24 mouse cellular contexts compared by ENCODE assay signal in the genomic region with DNA sequence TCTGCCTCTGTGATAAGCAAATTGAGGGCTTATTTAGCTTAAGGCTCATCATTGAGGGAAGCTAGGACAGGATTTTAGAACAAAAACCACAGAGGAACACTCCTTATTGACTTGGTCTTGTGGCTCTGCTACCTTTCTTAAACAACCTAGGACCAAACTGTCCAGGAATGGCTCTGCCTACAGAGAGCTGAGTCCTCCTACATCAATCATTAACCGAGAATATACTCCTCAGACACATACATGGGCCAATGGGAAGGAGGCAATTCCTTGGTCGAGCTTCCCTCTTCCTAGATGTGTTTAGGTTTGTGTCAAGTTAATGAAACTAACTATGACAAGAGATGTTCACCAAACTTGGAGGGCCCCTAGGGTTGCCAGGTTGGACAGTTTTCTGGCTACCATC.
DNase-seq lines count a peak whose midpoint lies in the region; ATAC-seq lines count a peak whose summit lies in the region.
"Had no signal": no experiment of that assay in that cellular context is flagged by ENCODE, and none has a peak within 500 bp of the region (broad histone marks: within the 10 kb centered on the region; RNA-seq: fewer than 3 reads in every experiment).

No protein-coding gene starts in this region.

- H3K4me1 ChIP-seq in forebrain, embryonic 10.5 days, result peaks cover 85% of the 10 kb centered on the region
- peaks cover 66% of the 10 kb centered on the region for H3K4me1 ChIP-seq in forebrain, embryonic 15.5 days
- peaks cover 94% of the 10 kb centered on the region for H3K4me1 ChIP-seq in midbrain, embryonic 10.5 days
- peaks cover 47% of the 10 kb centered on the region for H3K4me1 ChIP-seq in midbrain, embryonic 16.5 days (ENCODE audit: control insufficient read depth, insufficient read depth, low read length)
- H3K4me1 ChIP-seq in intestine, embryonic 16.5 days (ENCODE audit: control insufficient read depth, insufficient read depth, low read length), result 0 out of 2 replicates have a peak, but pooled peaks cover 2% of the 10 kb centered on the region

- H3K9me3 ChIP-seq in forebrain, embryonic 10.5 days, result no peaks in the 10 kb centered on the region
- no peaks in the 10 kb centered on the region for H3K9me3 ChIP-seq in forebrain, embryonic 15.5 days
- no peaks in the 10 kb centered on the region for H3K9me3 ChIP-seq in midbrain, embryonic 10.5 days (replicated peaks)
- H3K9me3 ChIP-seq in midbrain, embryonic 16.5 days (replicated peaks; ENCODE audit: control insufficient read depth, low read length, poor library complexity, severe bottlenecking), result no peaks in the 10 kb centered on the region
- H3K9me3 ChIP-seq in intestine, embryonic 16.5 days (ENCODE audit: control insufficient read depth, low read length), result no peaks in the 10 kb centered on the region
- H3K9me3 ChIP-seq: embryonic facial prominence, embryonic 13.5 days; embryonic facial prominence, embryonic 15.5 days; forebrain, embryonic 13.5 days had no signal

- no peak for DNase-seq in forebrain, embryonic 10.5 days (ENCODE audit: extremely low spot score, low spot score)
- DNase-seq in midbrain, embryonic 10.5 days (ENCODE audit: low spot score), result no peak
- DNase-seq: adrenal gland, adult 8-10 months; adrenal gland, postnatal 14 days; B cell, adult 2 months; cerebellum, adult 11 months; cerebellum, adult 18-20 months; cerebellum, adult 8-10 months; cerebellum, adult 9-11 months; cerebellum, postnatal 14 days; cerebellum, postnatal 36 days; embryo, embryonic 11 days had no signal

- ATAC-seq in forebrain, embryonic 15.5 days (replicated peaks), result no peak
- no peak for ATAC-seq in midbrain, embryonic 16.5 days
- ATAC-seq in intestine, embryonic 16.5 days, result peak; percentile 66
- ATAC-seq: activated CD4-positive, CD25-positive, alpha-beta regulatory T cell, adult 4 months; CD4-positive, CD25-positive, alpha-beta regulatory T cell, adult 4 months; forebrain, embryonic 13.5 days; forebrain, embryonic 16.5 days; Patski had no signal

- WGBS in forebrain, embryonic 10.5 days, result 96% methylated on average over 2 of the region's 2 CpGs
- 85% methylated on average over 2 of the region's 2 CpGs for WGBS in forebrain, embryonic 15.5 days
- 95% methylated on average over 2 of the region's 2 CpGs for WGBS in midbrain, embryonic 10.5 days
- WGBS in midbrain, embryonic 16.5 days, result 93% methylated on average over 2 of the region's 2 CpGs
- WGBS in intestine, embryonic 16.5 days, result 49% methylated on average over 2 of the region's 2 CpGs

- no peak overlapping the region for H3K4me2 ChIP-seq in forebrain, embryonic 15.5 days (replicated peaks)
- no peak overlapping the region for H3K4me2 ChIP-seq in midbrain, embryonic 16.5 days (ENCODE audit: low read length)
- no peak overlapping the region for H3K4me2 ChIP-seq in intestine, embryonic 16.5 days (ENCODE audit: low read depth, low read length)
- H3K4me2 ChIP-seq: embryonic facial prominence, embryonic 13.5 days; embryonic facial prominence, embryonic 15.5 days; forebrain, embryonic 13.5 days had no signal

- H3K9ac ChIP-seq in forebrain, embryonic 15.5 days (replicated peaks), result no peak overlapping the region
- H3K9ac ChIP-seq in midbrain, embryonic 16.5 days (ENCODE audit: low read depth, low read length), result no peak overlapping the region
- no peak overlapping the region for H3K9ac ChIP-seq in intestine, embryonic 16.5 days (ENCODE audit: low read depth, low read length)
- H3K9ac ChIP-seq: embryonic facial prominence, embryonic 13.5 days; embryonic facial prominence, embryonic 15.5 days; forebrain, embryonic 13.5 days had no signal

- H3K4me3 ChIP-seq in forebrain, embryonic 10.5 days, result no peak overlapping the region
- no peak overlapping the region for H3K4me3 ChIP-seq in forebrain, embryonic 15.5 days
- no peak overlapping the region for H3K4me3 ChIP-seq in midbrain, embryonic 10.5 days
- H3K4me3 ChIP-seq in midbrain, embryonic 16.5 days (ENCODE audit: low read depth, low read length), result no peak overlapping the region
- H3K4me3 ChIP-seq in intestine, embryonic 16.5 days (ENCODE audit: low read length), result no peak overlapping the region
- H3K4me3 ChIP-seq: embryonic facial prominence, embryonic 13.5 days; embryonic facial prominence, embryonic 15.5 days; erythroblast, embryonic 14.5 days; forebrain, embryonic 13.5 days had no signal

- H3K36me3 ChIP-seq in forebrain, embryonic 10.5 days (replicated peaks), result no peaks in the 10 kb centered on the region
- H3K36me3 ChIP-seq in forebrain, embryonic 15.5 days, result no peaks in the 10 kb centered on the region
- H3K36me3 ChIP-seq in midbrain, embryonic 10.5 days, result no peaks in the 10 kb centered on the region
- H3K36me3 ChIP-seq in midbrain, embryonic 16.5 days (ENCODE audit: control insufficient read depth, insufficient read depth, low read length), result no peaks in the 10 kb centered on the region
- no peaks in the 10 kb centered on the region for H3K36me3 ChIP-seq in intestine, embryonic 16.5 days (ENCODE audit: control insufficient read depth, insufficient read depth, low read length)
- H3K36me3 ChIP-seq: embryonic facial prominence, embryonic 13.5 days; embryonic facial prominence, embryonic 15.5 days; G1E had no signal

- 0 out of 2 replicates have a peak, but pooled peaks cover 9% of the 10 kb centered on the region for H3K27me3 ChIP-seq in forebrain, embryonic 10.5 days (ENCODE audit: poor library complexity, severe bottlenecking)
- no peaks in the 10 kb centered on the region for H3K27me3 ChIP-seq in forebrain, embryonic 15.5 days
- H3K27me3 ChIP-seq in midbrain, embryonic 10.5 days (ENCODE audit: low read depth, poor library complexity, severe bottlenecking), result no peaks in the 10 kb centered on the region
- no peaks in the 10 kb centered on the region for H3K27me3 ChIP-seq in midbrain, embryonic 16.5 days (ENCODE audit: control insufficient read depth, insufficient read depth, low read depth, low read length)
- no peaks in the 10 kb centered on the region for H3K27me3 ChIP-seq in intestine, embryonic 16.5 days (replicated peaks; ENCODE audit: control insufficient read depth, insufficient read depth, low read length)
- H3K27me3 ChIP-seq: embryonic facial prominence, embryonic 13.5 days; embryonic facial prominence, embryonic 15.5 days; forebrain, embryonic 13.5 days; Patski had no signal

- H3K27ac ChIP-seq in forebrain, embryonic 10.5 days, result peak overlapping the region; percentile 46; the same call in 1 of the 2 replicates
- H3K27ac ChIP-seq in forebrain, embryonic 15.5 days (replicated peaks), result no peak overlapping the region
- H3K27ac ChIP-seq in midbrain, embryonic 10.5 days (replicated peaks), result peak overlapping the region; percentile 63; the same call in 1 of the 2 replicates
- H3K27ac ChIP-seq in midbrain, embryonic 16.5 days (ENCODE audit: low read length), result no peak overlapping the region
- no peak overlapping the region for H3K27ac ChIP-seq in intestine, embryonic 16.5 days (ENCODE audit: low read length)
- H3K27ac ChIP-seq: embryonic facial prominence, embryonic 13.5 days; embryonic facial prominence, embryonic 15.5 days; forebrain, embryonic 13.5 days had no signal

Comparison
In these comparisons a context has a peak if more than half of its experiments do, and no peak if none do; other contexts are left out.
1. H3K27ac ChIP-seq: peak in forebrain, embryonic 10.5 days (single experiment) and midbrain, embryonic 10.5 days (single experiment); none in forebrain, embryonic 15.5 days (single experiment), midbrain, embryonic 16.5 days (single experiment) and intestine, embryonic 16.5 days (single experiment).